Comparison of ENCODE assay signal across 8 mouse cellular contexts in genomic region chr10:128090651-128091563, GRCm38 (mm10). TPM values are rescaled to one million over a fixed set of nuclear protein-coding genes. Genes with fewer than 3 reads are reported as not detected.
DNase-seq lines count a peak whose midpoint lies in the region; ATAC-seq and TF ChIP-seq lines count a peak whose summit lies in the region.

No protein-coding gene starts in this region.

- H3K9ac ChIP-seq in heart, embryonic 11.5 days (ENCODE audit: low read depth, low read length), result peak overlapping the region; percentile 90
- peak overlapping the region; percentile 83; the same call in 1 of the 2 replicates for H3K9ac ChIP-seq in kidney, embryonic 15.5 days
- H3K9ac ChIP-seq in liver, adult 2 months (ENCODE audit: low read depth, low read length), result peak overlapping the region; percentile 41; the same call in 1 of the 2 replicates

- peaks cover 82% of the 10 kb centered on the region for H3K4me1 ChIP-seq in erythroblast, embryonic 14.5 days (ENCODE audit: control insufficient read depth)
- peaks cover 29% of the 10 kb centered on the region for H3K4me1 ChIP-seq in heart, embryonic 11.5 days (ENCODE audit: control insufficient read depth, insufficient read depth, low read length)
- H3K4me1 ChIP-seq in kidney, embryonic 15.5 days, result peaks cover 60% of the 10 kb centered on the region
- H3K4me1 ChIP-seq in liver, adult 2 months (ENCODE audit: control insufficient read depth, insufficient read depth, low read length), result peaks cover 20% of the 10 kb centered on the region

- no peaks in the 10 kb centered on the region for H3K27me3 ChIP-seq in erythroblast, embryonic 14.5 days (ENCODE audit: control insufficient read depth)
- no peaks in the 10 kb centered on the region for H3K27me3 ChIP-seq in heart, embryonic 11.5 days (ENCODE audit: control insufficient read depth, insufficient read depth, low read length)
- H3K27me3 ChIP-seq in kidney, embryonic 15.5 days, result no peaks in the 10 kb centered on the region
- no peaks in the 10 kb centered on the region for H3K27me3 ChIP-seq in liver, adult 2 months (ENCODE audit: control insufficient read depth, insufficient read depth, low read length)

- peak overlapping the region; percentile 97 for H3K27ac ChIP-seq in heart, embryonic 11.5 days (ENCODE audit: low read depth, low read length)
- peak overlapping the region; percentile 99 for H3K27ac ChIP-seq in kidney, embryonic 15.5 days
- H3K27ac ChIP-seq in liver, adult 2 months (replicated peaks; ENCODE audit: insufficient read depth, low read depth, low read length), result peak overlapping the region; percentile 68

- TF ChIP-seq POLR2A in brain, embryonic 14.5 days (IDR thresholded peaks at IDR 0.05; ENCODE audit: borderline replicate concordance, extremely low read depth, insufficient read depth, insufficient read length, poor library complexity, severe bottlenecking), result no peak
- TF ChIP-seq POLR2A in liver, adult 2 months (IDR thresholded peaks at IDR 0.05; ENCODE audit: extremely low read depth, insufficient read depth, low read length), result no peak

- 8% methylated on average over 14 of the region's 14 CpGs for WGBS in heart, embryonic 11.5 days (ENCODE audit: insufficient replicate concordance)
- 7% methylated on average over 14 of the region's 14 CpGs for WGBS in kidney, embryonic 15.5 days
- 4% methylated on average over 14 of the region's 14 CpGs for WGBS in liver, adult 2 months

- no peaks in the 10 kb centered on the region for H3K9me3 ChIP-seq in erythroblast, embryonic 14.5 days (ENCODE audit: control insufficient read depth, low read length)
- H3K9me3 ChIP-seq in heart, embryonic 11.5 days (replicated peaks; ENCODE audit: control insufficient read depth, low read length), result no peaks in the 10 kb centered on the region
- no peaks in the 10 kb centered on the region for H3K9me3 ChIP-seq in kidney, embryonic 15.5 days (replicated peaks)

- H3K4me3 ChIP-seq in erythroblast, embryonic 14.5 days (replicated peaks), result peak overlapping the region; percentile 78
- H3K4me3 ChIP-seq in heart, embryonic 11.5 days (ENCODE audit: low read depth, low read length), result peak overlapping the region; percentile 90
- peak overlapping the region; percentile 91 for H3K4me3 ChIP-seq in kidney, embryonic 15.5 days (replicated peaks)
- H3K4me3 ChIP-seq in liver, adult 2 months (ENCODE audit: insufficient read depth, low read depth, low read length), result peak overlapping the region; percentile 90

- H3K4me2 ChIP-seq in heart, embryonic 11.5 days, result peak overlapping the region; percentile 95
- peak overlapping the region; percentile 92 for H3K4me2 ChIP-seq in kidney, embryonic 15.5 days

- H3K36me3 ChIP-seq in erythroblast, embryonic 14.5 days (ENCODE audit: control insufficient read depth), result peaks cover 58% of the 10 kb centered on the region
- H3K36me3 ChIP-seq in heart, embryonic 11.5 days (ENCODE audit: control insufficient read depth, insufficient read depth, low read length), result peaks cover 34% of the 10 kb centered on the region
- peaks cover 50% of the 10 kb centered on the region for H3K36me3 ChIP-seq in kidney, embryonic 15.5 days
- peaks cover 36% of the 10 kb centered on the region for H3K36me3 ChIP-seq in liver, adult 2 months (ENCODE audit: control insufficient read depth, insufficient read depth, low read length)

- H3K79me2 ChIP-seq in liver, adult 2 months (ENCODE audit: control insufficient read depth, insufficient read depth, low read length), result no peaks in the 10 kb centered on the region

- TF ChIP-seq CTCF in brain, embryonic 14.5 days (IDR thresholded peaks at IDR 0.05; ENCODE audit: borderline replicate concordance, extremely low read depth, insufficient read depth, insufficient read length), result peak; percentile 82
- peak; percentile 76 for TF ChIP-seq CTCF in liver, adult 2 months (IDR thresholded peaks at IDR 0.05; ENCODE audit: low read depth, low read length)

- peak; percentile 91 for DNase-seq in CD4-positive helper T cell, adult 2 months (ENCODE audit: low read depth, low spot score)
- DNase-seq in brain, embryonic 14.5 days (ENCODE audit: low read depth), result peak; percentile 92
- DNase-seq in liver, adult 2 months (ENCODE audit: extremely low read depth, low read depth, low spot score), result peak; percentile 86
- DNase-seq in spleen, postnatal 36 days (ENCODE audit: low spot score in 2 of 2), result peak; percentile 81 to 89

- ATAC-seq in heart, embryonic 11.5 days (replicated peaks; ENCODE audit: insufficient number of reproducible peaks, low FRiP score, low TSS enrichment), result peak; percentile 27
- peak; percentile 63 for ATAC-seq in kidney, embryonic 15.5 days (replicated peaks; ENCODE audit: low FRiP score)
- peak; percentile 23; the same call in 1 of the 2 replicates for ATAC-seq in monocyte, adult 5-6 weeks (replicated peaks; ENCODE audit: insufficient number of reproducible peaks, low FRiP score, low TSS enrichment, poor library complexity, severe bottlenecking)

RNA-seq across cellular contexts. Expression of gene Baz2a, which starts 0.5 kb away (rescaled TPM):
- 32.2 and 33.1 TPM in 2 replicates for polyA plus RNA-seq in brain, embryonic 14.5 days (2012; rRNA removed)
- polyA plus RNA-seq in erythroblast, embryonic 14.5 days (2012), result 3.2 and 3.6 TPM in 2 replicates
- polyA plus RNA-seq in heart, embryonic 11.5 days (2014; fragmentation: Nextera tagmentation; extraction: Ambion mirVana), result 10.9 and 21.7 TPM in 2 replicates
- polyA plus RNA-seq in kidney, embryonic 15.5 days (2015; fragmentation: Nextera tagmentation; extraction: Ambion mirVana), result 12.7 and 14.2 TPM in 2 replicates
- 6.6 and 9.1 TPM in 2 replicates for total RNA-seq in liver, adult 2 months (2014; rRNA removed)
- 9.7 and 12.3 TPM in 2 replicates for polyA plus RNA-seq in liver, adult 2 months (2012; rRNA removed)
- 36.8 to 80.0 TPM (median 45.1 TPM) in 3 replicates for total RNA-seq in monocyte, adult 5-6 weeks (2017)

RNA-seq across cellular contexts. Expression of gene Atp5b, which starts 7.8 kb away (rescaled TPM):
- polyA plus RNA-seq in brain, embryonic 14.5 days (2012; rRNA removed), result 1,616 and 2,161 TPM in 2 replicates
- polyA plus RNA-seq in erythroblast, embryonic 14.5 days (2012), result 152 and 224 TPM in 2 replicates
- polyA plus RNA-seq in heart, embryonic 11.5 days (2014; fragmentation: Nextera tagmentation; extraction: Ambion mirVana), result 4,523 and 4,948 TPM in 2 replicates
- polyA plus RNA-seq in kidney, embryonic 15.5 days (2015; fragmentation: Nextera tagmentation; extraction: Ambion mirVana), result 2,850 and 2,855 TPM in 2 replicates
- total RNA-seq in liver, adult 2 months (2014; rRNA removed), result 1,653 and 1,721 TPM in 2 replicates
- polyA plus RNA-seq in liver, adult 2 months (2012; rRNA removed), result 2,471 and 2,841 TPM in 2 replicates
- total RNA-seq in monocyte, adult 5-6 weeks (2017), result 601 to 762 TPM (median 711 TPM) in 3 replicates

RNA-seq across cellular contexts. Expression of gene Ptges3, which starts 32.2 kb away (rescaled TPM):
- polyA plus RNA-seq in brain, embryonic 14.5 days (2012; rRNA removed), result 67.9 and 97.4 TPM in 2 replicates
- polyA plus RNA-seq in erythroblast, embryonic 14.5 days (2012), result 8.6 and 11.8 TPM in 2 replicates
- polyA plus RNA-seq in heart, embryonic 11.5 days (2014; fragmentation: Nextera tagmentation; extraction: Ambion mirVana), result 354 and 377 TPM in 2 replicates
- polyA plus RNA-seq in kidney, embryonic 15.5 days (2015; fragmentation: Nextera tagmentation; extraction: Ambion mirVana), result 493 and 571 TPM in 2 replicates
- 90.4 and 97.3 TPM in 2 replicates for total RNA-seq in liver, adult 2 months (2014; rRNA removed)
- polyA plus RNA-seq in liver, adult 2 months (2012; rRNA removed), result 24.8 and 30.9 TPM in 2 replicates
- total RNA-seq in monocyte, adult 5-6 weeks (2017), result 122 to 160 TPM (median 144 TPM) in 3 replicates

RNA-seq across cellular contexts. Expression of gene Naca, which starts 55.5 kb away (rescaled TPM):
- 286 and 390 TPM in 2 replicates for polyA plus RNA-seq in brain, embryonic 14.5 days (2012; rRNA removed)
- polyA plus RNA-seq in erythroblast, embryonic 14.5 days (2012), result 10.5 and 11.0 TPM in 2 replicates
- polyA plus RNA-seq in heart, embryonic 11.5 days (2014; fragmentation: Nextera tagmentation; extraction: Ambion mirVana), result 678 and 713 TPM in 2 replicates
- 838 and 886 TPM in 2 replicates for polyA plus RNA-seq in kidney, embryonic 15.5 days (2015; fragmentation: Nextera tagmentation; extraction: Ambion mirVana)
- 353 and 448 TPM in 2 replicates for total RNA-seq in liver, adult 2 months (2014; rRNA removed)
- polyA plus RNA-seq in liver, adult 2 months (2012; rRNA removed), result 170 and 182 TPM in 2 replicates
- 950 to 1,122 TPM (median 1,063 TPM) in 3 replicates for total RNA-seq in monocyte, adult 5-6 weeks (2017)

Comparison
In these comparisons a context has a peak if more than half of its experiments do, and no peak if none do; other contexts are left out.
1. Peak in every context shown above with its lines: DNase-seq, ATAC-seq, H3K4me3 ChIP-seq and H3K27ac ChIP-seq.